Comparison of ENCODE assay signal across 8 mouse cellular contexts in the genomic region with DNA sequence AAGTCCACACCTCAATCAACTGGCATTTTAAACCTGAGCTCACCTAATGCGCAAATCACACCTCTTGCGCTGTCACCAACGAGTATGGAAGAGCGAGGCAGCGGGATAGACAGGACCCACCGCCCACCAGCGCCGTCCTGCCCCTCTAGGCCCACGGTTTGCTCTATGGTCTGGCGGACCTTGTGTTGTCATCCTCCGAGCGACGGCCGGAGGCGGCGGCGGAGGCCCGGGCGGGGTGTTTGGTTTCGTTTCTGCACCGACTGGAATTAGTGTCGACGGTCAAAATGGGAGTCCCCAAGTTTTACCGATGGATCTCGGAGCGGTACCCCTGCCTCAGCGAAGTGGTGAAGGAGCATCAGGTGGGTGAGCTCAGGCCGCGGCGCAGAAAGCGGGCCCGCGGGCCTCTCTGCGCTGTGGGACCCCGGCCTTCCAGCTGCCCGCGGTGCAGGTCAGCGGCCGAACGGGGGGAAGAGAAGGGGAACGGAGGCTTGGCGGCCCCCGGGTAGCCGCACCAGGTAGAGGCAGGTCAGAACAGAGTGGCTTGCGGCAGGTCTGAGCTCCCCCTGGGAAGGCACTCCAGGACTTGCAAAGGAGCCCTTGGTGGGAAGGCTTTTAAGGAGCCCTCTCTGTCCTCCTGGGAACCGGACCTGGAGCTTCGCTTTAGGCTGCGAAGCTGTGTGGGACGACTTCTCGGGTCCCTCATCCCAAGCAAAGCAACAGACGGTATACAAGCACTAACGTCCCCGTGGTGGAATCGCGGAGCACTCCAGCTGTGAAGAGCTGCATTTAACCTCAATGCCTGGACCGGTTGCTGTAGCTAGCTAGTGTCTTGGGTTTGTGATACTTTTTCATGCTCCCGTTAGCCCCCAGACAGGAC. TPM values are rescaled to one million over a fixed set of nuclear protein-coding genes. Genes with fewer than 3 reads are reported as not detected.
DNase-seq lines count a peak whose midpoint lies in the region; ATAC-seq lines count a peak whose summit lies in the region.

Gene Xrn1 (plus strand): TSS at position 176 of the 877 bp plus-strand sequence.

- H3K27me3 ChIP-seq in heart, embryonic 14.5 days (ENCODE audit: control insufficient read depth, insufficient read depth, low read length), result no peaks in the 10 kb centered on the region
- no peaks in the 10 kb centered on the region for H3K27me3 ChIP-seq in liver, embryonic 13.5 days
- H3K27me3 ChIP-seq in stomach, embryonic 16.5 days (ENCODE audit: control insufficient read depth, insufficient read depth, low read length), result no peaks in the 10 kb centered on the region

- no peaks in the 10 kb centered on the region for H3K9me3 ChIP-seq in heart, embryonic 14.5 days (ENCODE audit: control insufficient read depth, low read length)
- H3K9me3 ChIP-seq in liver, embryonic 13.5 days (replicated peaks), result no peaks in the 10 kb centered on the region
- no peaks in the 10 kb centered on the region for H3K9me3 ChIP-seq in stomach, embryonic 16.5 days (replicated peaks; ENCODE audit: control insufficient read depth, low read length)

- H3K36me3 ChIP-seq in heart, embryonic 14.5 days (ENCODE audit: control insufficient read depth, insufficient read depth, low read length), result peaks cover 26% of the 10 kb centered on the region
- H3K36me3 ChIP-seq in liver, embryonic 13.5 days, result peaks cover 5% of the 10 kb centered on the region; the same call in 1 of the 2 replicates
- H3K36me3 ChIP-seq in stomach, embryonic 16.5 days (ENCODE audit: control insufficient read depth, insufficient read depth, low read length), result no peaks in the 10 kb centered on the region

- peak within 1 kb of the TSS; percentile 86 for H3K4me3 ChIP-seq in brown adipose tissue, adult 24 weeks (ENCODE audit: insufficient read depth, low read depth, low read length)
- H3K4me3 ChIP-seq in heart, embryonic 14.5 days (ENCODE audit: control insufficient read depth in 1 of 2, insufficient read depth in 1 of 2, low read depth in 1 of 2, low read length in 2 of 2), result peak within 1 kb of the TSS; percentile 79 to 87
- H3K4me3 ChIP-seq in liver, embryonic 13.5 days (replicated peaks), result peak within 1 kb of the TSS; percentile 96
- peak within 1 kb of the TSS; percentile 97 for H3K4me3 ChIP-seq in stomach, embryonic 16.5 days (replicated peaks; ENCODE audit: low read length)

- peak; percentile 95 for ATAC-seq in heart, embryonic 14.5 days (ENCODE audit: insufficient number of reproducible peaks, insufficient read depth, low FRiP score, low read depth)
- peak; percentile 98 for ATAC-seq in liver, embryonic 13.5 days (ENCODE audit: low read depth)
- peak; percentile 99 for ATAC-seq in stomach, embryonic 16.5 days (ENCODE audit: insufficient read depth, low FRiP score)

- DNase-seq in CD4-positive, CD25-positive, alpha-beta regulatory T cell, adult 2 months (ENCODE audit: low read depth, low spot score), result peak; percentile 97
- peak; percentile 74 for DNase-seq in fibroblast of lung, adult 2 months (ENCODE audit: low read depth)
- peak; percentile 94 for DNase-seq in kidney, postnatal 14 days
- DNase-seq in liver, embryonic 13.5 days, result peak; percentile 89
- peak; percentile 92 for DNase-seq in neural tube, embryonic 10.5 days (ENCODE audit: extremely low spot score, low spot score)

- WGBS in heart, embryonic 14.5 days, result under 1% methylated on average over 56 of the region's 57 CpGs
- WGBS in liver, embryonic 13.5 days (ENCODE audit: insufficient replicate concordance), result under 1% methylated on average over 57 of the region's 57 CpGs
- under 1% methylated on average over 57 of the region's 57 CpGs for WGBS in stomach, embryonic 16.5 days

- peak within 1 kb of the TSS; percentile 92 for H3K9ac ChIP-seq in heart, embryonic 14.5 days (ENCODE audit: low read length)
- peak within 1 kb of the TSS; percentile 98 for H3K9ac ChIP-seq in liver, embryonic 13.5 days
- H3K9ac ChIP-seq in stomach, embryonic 16.5 days (ENCODE audit: low read length), result peak within 1 kb of the TSS; percentile 99

- peak within 1 kb of the TSS; percentile 71 for H3K27ac ChIP-seq in brown adipose tissue, adult 24 weeks (replicated peaks; ENCODE audit: low read depth, low read length)
- peak within 1 kb of the TSS; percentile 89 to 92 for H3K27ac ChIP-seq in heart, embryonic 14.5 days (replicated peaks in 1 of 2; ENCODE audit: control insufficient read depth in 1 of 2, insufficient read depth in 1 of 2, low read depth in 2 of 2, low read length in 2 of 2)
- H3K27ac ChIP-seq in liver, embryonic 13.5 days, result peak within 1 kb of the TSS; percentile 90
- H3K27ac ChIP-seq in stomach, embryonic 16.5 days (ENCODE audit: low read length), result peak within 1 kb of the TSS; percentile 95

- peaks cover 5% of the 10 kb centered on the region; the same call in 1 of the 2 replicates for H3K4me1 ChIP-seq in brown adipose tissue, adult 24 weeks (ENCODE audit: control insufficient read depth, insufficient read depth, insufficient read length, low read length)
- H3K4me1 ChIP-seq in heart, embryonic 14.5 days (ENCODE audit: control insufficient read depth in 2 of 2, insufficient read depth in 2 of 2, low read length in 2 of 2), result peaks cover 2 to 6% of the 10 kb centered on the region in 2 experiments; a peak in 2 of 4 replicates
- peaks cover 35% of the 10 kb centered on the region for H3K4me1 ChIP-seq in liver, embryonic 13.5 days (replicated peaks)
- 0 out of 2 replicates have a peak, but pooled peaks cover 3% of the 10 kb centered on the region for H3K4me1 ChIP-seq in stomach, embryonic 16.5 days (ENCODE audit: control insufficient read depth, insufficient read depth, low read length)

- H3K4me2 ChIP-seq in heart, embryonic 14.5 days (ENCODE audit: low read length), result peak within 1 kb of the TSS; percentile 63
- peak within 1 kb of the TSS; percentile 84 for H3K4me2 ChIP-seq in liver, embryonic 13.5 days
- peak within 1 kb of the TSS; percentile 80 for H3K4me2 ChIP-seq in stomach, embryonic 16.5 days (ENCODE audit: low read depth, low read length)

RNA-seq across cellular contexts. Expression of gene Xrn1, which starts in this region (rescaled TPM):
- 5.9 and 8.0 TPM in 2 replicates for polyA plus RNA-seq in brown adipose tissue, adult 24 weeks (2012; ENCODE audit: insufficient read depth, insufficient read length, missing spikeins)
- 13.7 and 18.8 TPM in 2 replicates for polyA plus RNA-seq in heart, embryonic 14.5 days (2014; fragmentation: Nextera tagmentation; extraction: Ambion mirVana)
- polyA plus RNA-seq in liver, embryonic 13.5 days (2015; fragmentation: Nextera tagmentation; extraction: Ambion mirVana), result 6.7 and 9.5 TPM in 2 replicates
- polyA plus RNA-seq in stomach, embryonic 16.5 days (2015; fragmentation: Nextera tagmentation; extraction: Ambion mirVana), result 13.3 and 15.3 TPM in 2 replicates

Comparison
In these comparisons a context has a peak if more than half of its experiments do, and no peak if none do; other contexts are left out.
1. Peak in every context shown above with its lines: DNase-seq, ATAC-seq, H3K4me3 ChIP-seq and H3K27ac ChIP-seq.